Mouse (Mus musculus): ENCODE data around the gene Foxp1.

Foxp1 gene

GRCm38 (mm10) chr6:99522359-99523108, at the start of gene Foxp1:
Gene Foxp1, minus strand, starts transcription at chr6:99522721.
- in situ Hi-C loops (cut with MboI) = no loop called here

GRCm38 (mm10) chr6:99572071-99572470, 49.5 kb upstream of the Foxp1 start:
- in situ Hi-C loops (cut with MboI) = no loop called here

GRCm38 (mm10) chr6:99566921-99567320, 44.4 kb upstream of the Foxp1 start:
- in situ Hi-C loops (cut with MboI) = no loop called here

- in situ Hi-C loops (cut with MboI) = no loop called here
Measured at GRCm38 (mm10) chr6:99564766-99565165, 42.2 kb upstream of the Foxp1 start.

- in situ Hi-C loops (cut with MboI) = no loop called here
Measured at GRCm38 (mm10) chr6:99556950-99557349, 34.4 kb upstream of the Foxp1 start.

GRCm38 (mm10) chr6:99552816-99553215, 30.3 kb upstream of the Foxp1 start:
- in situ Hi-C loops (cut with MboI) = no loop called here

- in situ Hi-C loops (cut with MboI) = no loop called here
Measured at GRCm38 (mm10) chr6:99546416-99546815, 23.9 kb upstream of the Foxp1 start.

- in situ Hi-C loops (cut with MboI) = no loop called here
Measured at GRCm38 (mm10) chr6:99545437-99545836, 22.9 kb upstream of the Foxp1 start.

- in situ Hi-C loops (cut with MboI) = no loop called here
Measured at GRCm38 (mm10) chr6:99541105-99541504, 18.6 kb upstream of the Foxp1 start.

GRCm38 (mm10) chr6:99540653-99541052, 18.1 kb upstream of the Foxp1 start:
- in situ Hi-C loops (cut with MboI) = no loop called here

- in situ Hi-C loops (cut with MboI) = no loop called here
Measured at GRCm38 (mm10) chr6:99540146-99540545, 17.6 kb upstream of the Foxp1 start.

- in situ Hi-C loops (cut with MboI) = no loop called here
Measured at GRCm38 (mm10) chr6:99538194-99538941, 15.8 kb upstream of the Foxp1 start.

- in situ Hi-C loops (cut with MboI) = no loop called here
Measured at GRCm38 (mm10) chr6:99534211-99534745, 11.8 kb upstream of the Foxp1 start.

- in situ Hi-C loops (cut with MboI) = no loop called here
Measured at GRCm38 (mm10) chr6:99532458-99532857, 9.9 kb upstream of the Foxp1 start.

- in situ Hi-C loops (cut with MboI) = no loop called here
Measured at GRCm38 (mm10) chr6:99528972-99529371, 6.5 kb upstream of the Foxp1 start.

GRCm38 (mm10) chr6:99527457-99528105, 5.1 kb upstream of the Foxp1 start:
- in situ Hi-C loops (cut with MboI) = no loop called here

- in situ Hi-C loops (cut with MboI) = no loop called here
Measured at GRCm38 (mm10) chr6:99525351-99525750, 2.8 kb upstream of the Foxp1 start.

GRCm38 (mm10) chr6:99523679-99524370, 1.3 kb upstream of the Foxp1 start:
- in situ Hi-C loops (cut with MboI) = no loop called here

- in situ Hi-C loops (cut with MboI) = no loop called here
Measured at GRCm38 (mm10) chr6:99523109-99523632, 650 bp upstream of the Foxp1 start.

- in situ Hi-C loops (cut with MboI) = no loop called here
Measured at GRCm38 (mm10) chr6:99521641-99522358, 721 bp downstream of the Foxp1 start.

Measured in mature B cell (primary cell).